Mouse (Mus musculus): Measurements from ENCODE around the gene Zp1. TPM values are rescaled to one million over a fixed set of nuclear protein-coding genes. Genes with fewer than 3 reads are reported as not detected.

Gene Zp1
- polyA plus RNA-seq, 1 experiment from 2014 or later, result 0.33 TPM

Other genes starting within 250 kb of the Zp1 start
- gene Pga5, start 242.6 kb downstream of the Zp1 start, polyA plus RNA-seq (2014; fragmentation: Nextera tagmentation; extraction: Ambion mirVana), result not detected in 2 replicates
- gene Vps37c, start 231.9 kb downstream of the Zp1 start, polyA plus RNA-seq (2014; fragmentation: Nextera tagmentation; extraction: Ambion mirVana), result 27.3 and 32.1 TPM in 2 replicates
- gene Cd5, start 181.6 kb downstream of the Zp1 start, polyA plus RNA-seq (2014; fragmentation: Nextera tagmentation; extraction: Ambion mirVana), result 0.16 and 0.25 TPM in 2 replicates
- not detected in 2 replicates for gene Cd6, start 90.6 kb downstream of the Zp1 start, polyA plus RNA-seq (2014; fragmentation: Nextera tagmentation; extraction: Ambion mirVana)
- 0.20 and 0.54 TPM in 2 replicates for gene Slc15a3, start 80.9 kb downstream of the Zp1 start, polyA plus RNA-seq (2014; fragmentation: Nextera tagmentation; extraction: Ambion mirVana)
- 183 and 191 TPM in 2 replicates for gene Tmem132a, start 50.7 kb downstream of the Zp1 start, polyA plus RNA-seq (2014; fragmentation: Nextera tagmentation; extraction: Ambion mirVana)
- gene Tmem109, start 38.6 kb downstream of the Zp1 start, polyA plus RNA-seq (2014; fragmentation: Nextera tagmentation; extraction: Ambion mirVana), result 35.8 and 41.2 TPM in 2 replicates
- gene Prpf19, start 25.4 kb downstream of the Zp1 start, polyA plus RNA-seq (2014; fragmentation: Nextera tagmentation; extraction: Ambion mirVana), result 39.2 and 69.0 TPM in 2 replicates
- gene Ptgdr2, start 16.5 kb upstream of the Zp1 start, polyA plus RNA-seq (2014; fragmentation: Nextera tagmentation; extraction: Ambion mirVana), result 0.16 and 0.18 TPM in 2 replicates
- 10.7 and 12.5 TPM in 2 replicates for gene Ccdc86, start 28.6 kb upstream of the Zp1 start, polyA plus RNA-seq (2014; fragmentation: Nextera tagmentation; extraction: Ambion mirVana)
- not detected in 2 replicates for gene Ms4a10, start 54.0 kb upstream of the Zp1 start, polyA plus RNA-seq (2014; fragmentation: Nextera tagmentation; extraction: Ambion mirVana)
- not detected in 2 replicates for gene Ms4a15, start 72.6 kb upstream of the Zp1 start, polyA plus RNA-seq (2014; fragmentation: Nextera tagmentation; extraction: Ambion mirVana)
- not detected in 2 replicates for gene Ms4a18, start 97.4 kb upstream of the Zp1 start, polyA plus RNA-seq (2014; fragmentation: Nextera tagmentation; extraction: Ambion mirVana)
- not detected in 2 replicates for gene Ms4a8a, start 160.5 kb upstream of the Zp1 start, polyA plus RNA-seq (2014; fragmentation: Nextera tagmentation; extraction: Ambion mirVana)
- not detected in 2 replicates for gene 1700017D01Rik, start 210.2 kb upstream of the Zp1 start, polyA plus RNA-seq (2014; fragmentation: Nextera tagmentation; extraction: Ambion mirVana)
- gene 1700025F22Rik, start 244.7 kb upstream of the Zp1 start, polyA plus RNA-seq (2014; fragmentation: Nextera tagmentation; extraction: Ambion mirVana), result not detected in 2 replicates

All from midbrain, embryonic 14.5 days (tissue).